Mouse (Mus musculus) bone marrow macrophage, adult 2 months (primary cell): ENCODE data around the gene 4930558K02Rik. TPM values are rescaled to one million over a fixed set of nuclear protein-coding genes. Genes with fewer than 3 reads are reported as not detected.

Experiments
- H3K27ac ChIP-seq: 2 replicates; pipeline ENCODE4 v1.5.1; 2012; ENCODE audit warnings: low read depth, low read length; ENCODE audit not compliant: insufficient read depth
- H3K4me1 ChIP-seq: 2 replicates; pipeline ENCODE4 v1.6.1; 2012; ENCODE audit warnings: low read length; ENCODE audit not compliant: control insufficient read depth, insufficient read depth
- H3K4me3 ChIP-seq: 2 replicates; pipeline ENCODE4 v1.5.1; 2012; ENCODE audit warnings: mild to moderate bottlenecking, low read length, moderate library complexity; ENCODE audit not compliant: insufficient read depth
- CTCF ChIP-seq: IDR thresholded peaks from 2 replicates; pipeline ENCODE4 v1.5.1; 2012; ENCODE audit warnings: low read depth, mild to moderate bottlenecking, low read length, moderate library complexity
- POLR2A ChIP-seq: IDR thresholded peaks from 2 replicates; pipeline ENCODE4 v1.6.1; 2012; ENCODE audit warnings: mild to moderate bottlenecking, low read depth, low read length, borderline replicate concordance
- polyA plus RNA-seq: library from polyadenylated mRNA; stranded (reverse); fragments of >200 nt; gene quantifications from 2 replicates; pipeline ENCODE4 v1.2.4, GENCODE M21; 2012; ENCODE audit not compliant: missing spikeins, insufficient read depth, insufficient read length

Gene 4930558K02Rik
- polyA plus RNA-seq, 1 experiment: not detected

GRCm38 (mm10) chr1:161952599-161952998 lies 26.8 kb downstream of the 4930558K02Rik start:
- Histone ChIP-seq H3K4me3 (no peak overlapping the region), H3K4me1 (no peaks in the 10 kb centered on the region), H3K27ac (no peak overlapping the region)
- no peak for TF ChIP-seq CTCF
- no peak for TF ChIP-seq POLR2A

GRCm38 (mm10) chr1:161951009-161951779 lies 28.2 kb downstream of the 4930558K02Rik start:
- no peaks in the 10 kb centered on the region for H3K4me1 ChIP-seq
- H3K4me3 ChIP-seq: no peak overlapping the region
- TF ChIP-seq CTCF (no peak), POLR2A (no peak)
- no peak overlapping the region for H3K27ac ChIP-seq

GRCm38 (mm10) chr1:161942082-161942481 lies 37.4 kb downstream of the 4930558K02Rik start:
- Histone ChIP-seq H3K4me1 (no peaks in the 10 kb centered on the region), H3K27ac (no peak overlapping the region), H3K4me3 (no peak overlapping the region)
- TF ChIP-seq CTCF: no peak
- no peak for TF ChIP-seq POLR2A

- TF ChIP-seq CTCF (no peak), POLR2A (no peak)
- no peaks in the 10 kb centered on the region for H3K4me1 ChIP-seq
- no peak overlapping the region for H3K27ac ChIP-seq
- no peak overlapping the region for H3K4me3 ChIP-seq
These were observed 47.1 kb downstream of the 4930558K02Rik start for GRCm38 (mm10) chr1:161932286-161932685.

- Histone ChIP-seq H3K27ac (no peak overlapping the region), H3K4me3 (no peak overlapping the region), H3K4me1 (no peaks in the 10 kb centered on the region)
- TF ChIP-seq POLR2A (no peak), CTCF (no peak)
These were observed 47.6 kb downstream of the 4930558K02Rik start for GRCm38 (mm10) chr1:161931817-161932216.

- Histone ChIP-seq H3K4me3 (no peak overlapping the region), H3K27ac (no peak overlapping the region), H3K4me1 (no peaks in the 10 kb centered on the region)
- TF ChIP-seq POLR2A (no peak), CTCF (no peak)
These were observed 48.1 kb downstream of the 4930558K02Rik start for GRCm38 (mm10) chr1:161931313-161931712.

GRCm38 (mm10) chr1:161927976-161928375 lies 51.5 kb downstream of the 4930558K02Rik start:
- Histone ChIP-seq H3K27ac (no peak overlapping the region), H3K4me3 (no peak overlapping the region), H3K4me1 (no peaks in the 10 kb centered on the region)
- no peak for TF ChIP-seq POLR2A
- no peak for TF ChIP-seq CTCF

- no peak overlapping the region for H3K27ac ChIP-seq
- no peak overlapping the region for H3K4me3 ChIP-seq
- TF ChIP-seq POLR2A (no peak), CTCF (no peak)
- peaks cover 10% of the 10 kb centered on the region for H3K4me1 ChIP-seq
These were observed 54.1 kb downstream of the 4930558K02Rik start for GRCm38 (mm10) chr1:161925281-161925805.

- Histone ChIP-seq H3K27ac (no peak overlapping the region), H3K4me1 (peaks cover 10% of the 10 kb centered on the region), H3K4me3 (no peak overlapping the region)
- TF ChIP-seq CTCF (no peak), POLR2A (no peak)
These were observed 55.1 kb downstream of the 4930558K02Rik start for GRCm38 (mm10) chr1:161924321-161924720.

- H3K4me1 ChIP-seq: peaks cover 10% of the 10 kb centered on the region
- H3K27ac ChIP-seq: no peak overlapping the region
- TF ChIP-seq CTCF (no peak), POLR2A (no peak)
- no peak overlapping the region for H3K4me3 ChIP-seq
These were observed 57.5 kb downstream of the 4930558K02Rik start for GRCm38 (mm10) chr1:161921928-161922327.
